Mouse (Mus musculus) stomach, postnatal 0 days (tissue): ENCODE measurements around the gene Orc5.

Source experiments
- CTCF ChIP-seq: IDR thresholded peaks from 2 replicates; pipeline ENCODE4 v1.5.1; 2016; ENCODE audit warnings: antibody characterized with exemption, low read depth, mild to moderate bottlenecking, moderate library complexity
- EP300 ChIP-seq: optimal IDR thresholded peaks from 2 replicates; pipeline ENCODE3; 2016; ENCODE audit warnings: antibody characterized with exemption

- TF ChIP-seq CTCF (no peak), EP300 (no peak)
Observed at GRCm38 (mm10) chr5:22578011-22578410, 27.8 kb upstream of the Orc5 start.
